Mouse (Mus musculus) cerebellum, adult 11-12 months (tissue): ENCODE measurements around the gene Dpm3.
"Not testable (repeated sequence)": the region's sequence is repeated elsewhere in the genome, so short reads cannot be mapped to it uniquely, and the experiment has no call there.

Source experiments
- DNase-seq: peaks from one replicate; pipeline ENCODE4 v3.0.0; 2022

Gene Dpm3

DNA sequence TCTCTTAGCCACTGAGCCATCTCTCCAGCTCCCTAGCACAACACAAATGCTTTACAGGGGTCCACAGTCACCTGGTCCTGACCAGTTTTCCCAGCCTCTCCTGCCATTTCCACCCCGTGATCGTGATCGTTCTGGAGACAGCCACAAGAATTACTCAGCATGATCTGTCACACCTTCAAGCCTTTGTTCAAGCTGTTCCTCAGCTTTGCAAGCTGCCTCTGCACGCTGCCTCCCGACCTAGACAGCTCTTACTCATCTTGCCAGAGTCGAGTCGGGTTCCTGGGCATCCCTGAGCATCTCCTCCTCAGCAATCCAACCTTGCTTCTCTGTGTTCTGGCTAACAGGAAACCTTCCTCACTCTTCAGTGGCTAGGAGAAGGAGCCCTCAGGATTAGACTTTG, at the start of gene Dpm3:
Gene Dpm3, plus strand, starts transcription at position 283 of the 400 bp plus-strand sequence.
- DNase-seq: no peak

DNA sequence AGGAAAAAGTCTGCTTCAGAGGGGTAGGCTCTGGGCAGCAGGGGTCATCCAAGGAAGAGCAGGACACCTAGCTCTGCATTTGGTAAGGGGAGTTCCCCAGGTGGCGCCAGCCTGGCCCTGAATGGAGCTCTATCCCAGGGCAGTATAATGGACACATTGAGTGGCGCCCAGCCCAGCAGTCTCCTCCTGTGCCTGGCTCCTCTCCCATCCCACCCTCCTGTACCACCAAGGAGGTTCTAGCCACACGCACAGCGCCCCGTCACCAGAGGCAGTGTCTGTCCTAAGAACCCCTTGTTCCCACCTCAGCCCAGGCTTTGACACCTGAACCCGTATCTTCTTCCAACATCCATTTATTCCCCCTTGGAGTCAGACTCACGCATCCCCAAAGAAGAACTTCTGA, 49.4 kb upstream of the Dpm3 start:
- DNase-seq: no peak

DNA sequence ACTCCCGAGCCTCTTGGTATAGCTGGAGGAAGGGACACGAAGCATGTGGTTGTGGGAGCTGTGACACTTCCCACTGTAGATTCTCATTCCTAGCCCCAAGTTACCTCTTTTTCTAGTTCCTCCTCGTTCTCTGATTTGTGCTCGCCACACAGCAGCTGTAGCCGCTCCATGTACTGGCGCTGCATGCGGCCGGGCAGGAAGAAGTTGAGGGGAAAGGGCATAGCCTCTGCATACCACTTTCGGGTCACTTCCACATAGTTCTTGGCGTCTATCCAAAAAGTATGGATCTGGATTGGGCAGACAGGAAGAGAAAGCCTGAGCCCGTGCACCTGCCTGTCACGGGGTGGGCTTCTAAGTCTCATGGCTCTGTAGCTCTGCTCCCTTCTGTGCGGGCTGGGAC, 49.0 kb upstream of the Dpm3 start:
- DNase-seq: no peak

DNA sequence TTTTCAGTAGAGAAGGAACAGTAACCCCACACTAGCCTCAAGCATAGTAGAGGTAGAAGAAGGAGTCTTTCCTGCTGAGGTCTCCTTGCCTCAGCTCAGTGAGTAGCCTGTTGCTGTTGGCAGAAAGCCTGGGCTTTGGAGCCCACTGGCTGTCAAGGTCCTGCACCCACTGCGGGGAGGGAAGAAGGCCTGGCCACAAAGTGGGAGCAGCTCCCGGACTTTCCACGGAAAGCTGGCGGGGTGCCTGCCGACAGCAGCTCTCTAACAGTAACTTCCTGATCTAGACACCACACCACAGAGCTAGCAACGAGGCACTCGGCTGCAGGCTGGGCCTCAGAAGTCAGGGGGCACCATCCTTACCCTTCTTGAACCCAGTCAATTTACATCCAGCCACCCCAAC, 48.4 kb upstream of the Dpm3 start:
- DNase-seq: no peak

DNA sequence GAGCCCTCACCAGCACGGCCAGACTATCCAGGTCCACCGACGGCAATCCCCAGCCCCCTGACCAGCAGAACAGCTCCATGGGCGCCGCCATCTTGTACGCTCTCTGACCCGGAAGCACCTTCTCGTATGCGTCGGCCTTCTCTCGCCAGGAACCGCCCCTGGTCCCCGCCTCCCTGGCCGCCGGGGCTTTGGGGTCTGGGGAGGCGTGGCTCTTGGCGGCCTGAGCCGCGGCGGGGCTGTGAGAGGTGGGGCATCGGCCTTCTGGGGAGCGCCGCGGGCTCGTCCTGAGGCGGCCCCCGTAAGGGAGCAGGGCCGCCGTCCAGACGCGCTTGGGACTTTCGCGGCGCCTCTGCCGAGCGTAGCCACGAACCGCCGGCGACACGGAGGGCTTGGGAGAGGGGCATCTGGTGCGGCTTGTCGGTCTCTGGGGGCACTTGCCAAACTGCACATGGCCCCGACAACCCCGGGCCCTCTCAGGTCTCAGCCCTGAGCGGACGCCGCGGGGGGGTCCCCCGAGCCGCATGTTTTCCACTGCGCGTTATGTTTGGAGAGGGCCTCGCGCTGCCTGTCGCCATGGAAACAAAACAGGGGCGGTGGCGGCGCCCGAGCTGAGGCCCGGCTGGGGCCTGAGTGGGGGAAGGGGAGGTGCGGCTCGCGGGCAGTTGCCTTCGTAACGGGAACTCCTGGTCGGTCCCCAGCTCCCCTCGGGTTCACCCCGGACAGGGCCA, 45.2 kb upstream of the Dpm3 start:
- peak; percentile 86 for DNase-seq

DNA sequence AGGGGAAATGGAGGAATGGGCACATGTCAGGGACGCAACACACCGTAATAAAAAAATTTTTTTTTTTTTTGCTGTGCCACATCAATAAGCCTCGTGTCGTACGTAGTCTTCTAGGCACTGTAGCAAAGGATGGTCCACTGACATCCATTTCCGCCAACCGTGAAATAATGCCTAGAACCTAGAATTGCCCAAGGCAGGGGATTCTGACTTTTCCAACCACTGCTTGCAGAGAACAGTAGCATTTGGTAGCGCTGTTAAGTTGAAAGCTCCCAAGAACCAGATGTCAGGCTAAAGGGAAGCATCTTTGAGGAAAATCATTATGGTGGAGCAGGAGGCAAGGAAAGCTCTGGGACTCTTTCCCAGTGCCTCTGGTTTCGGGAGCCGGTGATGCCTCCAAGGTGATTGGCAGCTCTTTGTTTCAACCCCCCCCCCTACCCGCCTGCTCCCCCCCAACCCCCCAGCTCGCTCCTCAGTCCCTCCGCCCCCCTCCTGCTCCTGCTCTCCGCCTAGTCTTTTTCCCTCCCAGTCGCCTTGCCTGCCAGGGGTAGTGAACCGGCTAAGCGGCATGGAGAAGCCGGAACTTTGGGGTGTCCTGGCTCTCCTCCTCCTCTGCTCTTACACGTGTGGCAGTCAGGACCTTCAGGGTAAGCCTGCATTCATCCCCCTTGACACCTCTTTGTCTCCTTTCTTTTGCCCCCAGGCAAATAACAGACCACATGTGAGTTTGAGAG, 44.3 kb upstream of the Dpm3 start, which contains the start of gene Thbs3:
Gene Thbs3, plus strand, starts transcription at position 500 of the 731 bp plus-strand sequence.
- no peak for DNase-seq

DNA sequence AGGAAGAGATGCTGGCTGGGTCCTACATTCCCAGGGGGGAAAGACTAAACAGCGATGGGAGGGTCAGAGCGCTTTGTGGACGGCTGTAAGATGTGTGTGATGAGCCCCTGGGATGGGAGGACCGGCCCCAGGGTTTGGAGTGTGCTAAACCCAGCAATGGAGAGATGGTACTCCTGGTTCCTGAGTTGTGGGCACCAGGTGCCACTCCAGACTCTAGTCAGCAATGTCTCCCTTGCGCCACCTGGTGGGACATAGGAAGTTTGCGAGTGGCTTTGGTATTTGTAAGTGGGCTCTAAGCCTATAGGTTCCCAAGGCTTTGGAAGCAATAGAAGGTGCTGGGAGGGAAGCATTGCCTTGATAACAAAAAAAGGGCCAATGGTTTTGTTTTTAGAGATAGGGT, 43.3 kb upstream of the Dpm3 start:
- peak; percentile 80 for DNase-seq

DNA sequence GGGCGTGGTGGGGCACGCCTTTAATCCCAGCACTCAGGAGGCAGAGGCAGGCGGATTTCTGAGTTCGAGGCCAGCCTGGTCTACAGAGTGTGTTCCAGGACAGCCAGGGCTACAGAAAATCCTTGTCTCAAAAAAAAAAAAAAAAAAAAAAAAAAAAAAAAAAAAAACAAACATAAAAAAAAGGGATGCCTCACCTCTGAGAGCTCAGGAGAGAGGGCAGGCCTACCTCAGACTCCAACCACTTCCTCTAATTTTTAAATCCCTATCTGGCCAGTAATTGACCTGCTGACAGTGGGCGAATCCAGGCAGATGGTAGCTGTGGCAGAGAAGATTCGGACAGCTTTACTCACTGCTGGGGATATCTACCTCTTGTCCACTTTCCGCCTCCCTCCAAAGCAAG, 42.8 kb upstream of the Dpm3 start:
- not testable (repeated sequence) for DNase-seq

DNA sequence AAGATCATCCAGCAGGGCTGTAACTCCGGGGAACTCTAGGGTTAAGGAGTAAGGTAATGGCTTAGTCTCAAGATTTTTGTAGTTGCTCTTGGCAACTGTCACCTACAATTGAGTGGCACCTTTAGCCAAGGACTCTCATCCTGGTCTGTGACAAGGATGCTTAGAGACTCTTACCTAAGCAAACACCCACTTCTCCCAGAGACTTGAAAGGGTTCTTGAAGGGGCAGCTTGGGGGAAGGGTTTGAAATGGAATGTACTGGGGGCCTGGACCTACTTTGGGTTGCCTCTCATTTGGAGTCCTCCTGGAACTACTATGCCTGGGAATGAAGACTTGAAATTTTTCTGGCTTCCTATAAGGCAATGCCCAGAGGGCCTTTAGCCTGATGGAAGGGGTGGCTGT, 40.9 kb upstream of the Dpm3 start:
- no peak for DNase-seq

DNA sequence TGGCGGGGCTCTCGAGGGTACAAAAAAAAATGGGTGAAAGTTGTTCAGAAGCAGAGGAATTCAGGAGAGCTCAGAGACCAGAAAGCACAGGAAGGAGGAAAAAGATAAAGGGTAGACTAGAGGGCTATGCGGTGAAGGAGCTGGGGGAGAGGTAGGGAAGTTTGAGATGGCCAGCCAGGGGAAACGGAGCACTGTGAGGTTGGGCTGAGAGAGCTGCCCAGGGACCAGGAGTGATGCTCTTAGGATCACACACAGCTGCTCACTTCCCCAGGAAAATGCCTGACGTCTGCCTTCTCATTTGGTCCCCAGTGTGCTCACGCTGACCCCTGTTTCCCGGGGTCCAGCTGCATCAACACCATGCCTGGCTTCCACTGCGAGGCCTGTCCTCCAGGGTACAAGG, 39.6 kb upstream of the Dpm3 start:
- DNase-seq: no peak

DNA sequence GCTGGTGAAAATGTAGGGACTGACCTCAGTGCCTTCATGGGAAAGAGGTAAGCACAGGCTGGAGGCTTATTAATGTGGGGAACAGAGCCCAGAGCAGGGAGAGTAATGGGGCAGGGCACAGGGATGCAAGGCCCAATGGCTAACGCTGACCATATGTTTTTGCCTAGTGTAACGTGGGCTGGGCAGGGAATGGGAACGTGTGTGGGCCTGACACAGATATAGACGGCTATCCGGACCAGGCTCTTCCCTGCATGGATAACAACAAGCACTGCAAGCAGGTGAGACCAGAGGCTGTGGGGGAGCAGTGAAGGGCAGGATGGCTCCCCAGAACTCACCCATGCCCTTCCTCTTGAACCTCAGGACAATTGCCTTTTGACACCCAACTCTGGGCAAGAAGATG, 38.0 kb upstream of the Dpm3 start:
- no peak for DNase-seq

DNA sequence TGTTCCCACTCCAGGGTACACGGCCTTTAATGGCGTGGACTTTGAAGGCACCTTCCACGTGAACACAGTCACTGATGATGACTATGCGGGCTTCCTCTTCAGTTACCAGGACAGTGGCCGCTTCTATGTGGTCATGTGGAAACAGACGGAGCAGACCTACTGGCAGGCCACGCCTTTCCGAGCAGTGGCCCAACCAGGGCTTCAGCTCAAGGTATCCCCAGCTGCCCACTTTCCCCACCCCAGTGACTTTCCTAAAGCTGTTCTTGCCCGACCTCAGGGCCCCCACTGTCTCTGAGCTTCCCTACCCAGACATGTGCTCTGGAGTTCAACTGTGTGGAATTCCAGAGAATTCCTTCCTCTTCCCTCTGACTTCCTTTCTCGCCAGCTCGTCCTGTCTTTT, 34.4 kb upstream of the Dpm3 start:
- no peak for DNase-seq

DNA sequence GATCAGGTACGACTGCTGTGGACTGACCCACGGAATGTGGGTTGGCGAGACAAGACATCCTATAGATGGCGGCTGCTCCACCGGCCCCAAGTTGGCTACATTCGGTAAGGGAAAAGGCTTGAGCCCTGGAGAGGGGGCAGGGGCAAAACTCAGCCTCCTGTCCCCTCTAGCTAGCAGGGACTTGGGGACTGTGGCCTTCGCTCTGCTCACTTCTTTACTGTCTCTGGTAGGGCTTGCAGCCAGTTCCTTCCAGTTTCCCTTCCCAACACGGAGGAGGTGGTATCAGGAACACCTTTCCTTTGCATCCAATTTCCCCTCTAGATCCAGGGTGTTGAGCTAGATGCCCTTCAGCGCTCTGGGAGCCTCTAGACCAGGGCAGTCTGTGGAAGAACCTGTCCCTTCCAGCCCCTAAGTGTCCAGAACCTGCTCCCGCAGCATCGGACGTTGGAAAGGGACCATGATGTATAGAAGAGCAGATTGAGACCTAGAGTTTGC, 33.8 kb upstream of the Dpm3 start:
- no peak for DNase-seq

DNA sequence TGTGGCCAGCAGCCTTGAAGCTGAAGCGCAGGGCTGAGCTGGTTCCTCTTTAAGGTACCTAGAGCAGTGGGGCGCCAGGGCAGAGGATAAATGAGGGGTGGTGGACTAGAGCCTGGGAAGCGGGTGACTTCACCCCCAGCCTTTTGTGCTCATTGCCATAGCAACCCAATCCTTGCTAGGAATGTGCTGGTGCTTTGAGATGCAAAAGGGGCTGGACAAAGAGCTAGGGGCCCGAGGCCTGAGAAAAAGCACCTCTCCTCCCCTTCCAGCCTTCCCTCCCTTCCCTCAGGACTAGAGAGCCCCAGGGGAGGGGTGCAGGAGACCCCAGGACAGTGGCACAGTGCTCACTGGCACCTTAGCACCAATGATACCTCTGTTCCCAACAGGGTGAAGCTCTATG, 33.2 kb upstream of the Dpm3 start:
- no peak for DNase-seq

DNA sequence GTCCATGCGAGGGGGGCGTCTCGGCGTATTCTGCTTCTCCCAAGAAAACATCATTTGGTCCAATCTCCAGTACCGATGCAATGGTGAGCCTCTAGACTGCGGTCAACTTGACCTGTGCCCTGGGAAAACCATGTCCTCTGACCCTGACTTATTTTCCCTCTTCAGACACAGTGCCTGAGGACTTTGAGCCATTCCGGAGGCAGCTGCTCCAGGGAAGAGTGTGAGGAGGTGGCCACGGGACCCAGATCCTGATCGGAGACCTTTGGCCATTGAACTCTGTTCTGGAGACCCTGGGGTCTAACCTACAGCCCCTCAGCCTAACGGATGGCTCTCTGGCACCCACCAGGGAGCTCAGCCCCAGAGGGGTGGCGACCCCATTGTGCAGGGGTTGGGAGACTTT, 32.8 kb upstream of the Dpm3 start:
- DNase-seq: no peak

DNA sequence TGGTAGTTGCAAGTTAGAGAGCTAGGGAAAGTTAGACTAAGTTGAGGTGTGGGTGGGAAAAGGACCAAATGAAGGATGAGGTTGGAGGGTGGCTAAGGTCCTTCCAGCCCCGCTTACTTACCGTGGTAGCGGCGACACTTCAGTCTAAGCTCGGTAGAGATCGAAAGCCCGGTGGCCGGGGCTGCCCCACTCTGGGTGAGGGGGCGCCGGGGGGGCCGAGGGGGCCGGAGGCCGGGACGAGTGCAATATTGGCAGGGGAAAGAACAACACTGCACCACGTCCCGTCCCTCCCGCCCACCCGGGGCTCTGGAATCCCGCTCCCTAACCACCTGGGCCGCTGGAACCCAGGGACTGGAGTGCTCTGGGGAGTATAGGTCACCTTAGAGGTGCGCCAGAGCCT, 32.3 kb upstream of the Dpm3 start, which contains the start of gene Mtx1:
Gene Mtx1, minus strand, starts transcription at position 189 of the 400 bp plus-strand sequence.
- DNase-seq: no peak

DNA sequence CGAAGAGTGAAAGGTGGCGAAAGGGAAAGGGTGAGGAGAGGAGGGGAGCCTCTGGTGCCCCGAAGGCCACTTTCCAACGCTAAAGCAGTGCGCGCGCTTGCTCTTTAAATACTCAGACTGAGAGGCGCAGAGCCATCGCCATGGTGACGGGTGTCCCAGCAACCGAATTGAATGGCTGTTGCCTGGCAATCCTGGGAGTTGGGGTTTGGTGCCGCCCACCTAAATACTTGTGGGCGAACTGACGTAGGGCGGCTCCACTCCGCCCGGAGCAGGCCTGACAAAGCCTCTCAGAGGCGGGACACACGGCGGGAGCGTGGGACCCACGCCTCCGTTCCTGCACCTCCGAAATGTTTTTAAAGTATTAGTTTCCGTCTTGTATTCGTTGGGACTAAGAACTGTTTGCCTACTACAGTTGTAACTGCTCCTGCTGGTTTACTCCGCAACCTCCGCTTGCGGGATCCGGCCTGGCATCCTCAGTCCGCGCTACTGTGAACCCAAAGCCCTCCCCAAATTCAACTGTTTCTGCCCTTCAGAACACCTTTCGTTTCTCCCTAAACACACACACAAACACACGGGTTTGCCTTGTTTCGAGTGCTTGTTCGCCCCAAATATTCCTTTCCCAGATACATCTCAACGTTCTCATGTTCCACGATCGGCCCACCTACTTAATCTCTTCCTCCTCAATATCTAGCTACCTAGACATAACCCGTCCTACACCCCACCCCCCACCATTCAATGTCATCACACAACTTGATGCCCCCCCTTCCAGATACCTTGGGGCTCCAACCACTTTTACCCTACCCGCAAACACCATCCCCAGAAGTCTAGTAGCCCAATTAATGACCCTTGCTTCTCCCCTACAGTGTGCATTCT, 31.6 kb upstream of the Dpm3 start:
- no peak for DNase-seq

DNA sequence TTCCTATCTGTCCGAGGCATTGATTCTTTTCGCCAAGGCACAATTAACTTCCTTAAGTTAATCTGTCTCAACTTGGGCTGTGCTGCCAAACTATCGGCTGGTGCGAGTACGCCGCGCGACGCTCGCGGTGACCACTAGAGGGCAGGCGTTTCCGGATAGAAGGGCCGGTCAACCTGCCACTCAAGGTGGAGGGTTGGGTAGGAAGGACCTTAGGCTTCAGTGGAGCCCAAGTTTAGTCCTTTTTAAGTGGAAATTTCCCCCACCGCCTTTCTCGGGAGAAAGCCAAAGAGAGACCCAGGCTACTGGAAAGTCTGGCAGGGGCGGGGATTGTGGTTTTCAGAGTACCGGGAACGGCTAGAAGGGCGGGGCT, 31.0 kb upstream of the Dpm3 start:
- DNase-seq: peak; percentile 77

DNA sequence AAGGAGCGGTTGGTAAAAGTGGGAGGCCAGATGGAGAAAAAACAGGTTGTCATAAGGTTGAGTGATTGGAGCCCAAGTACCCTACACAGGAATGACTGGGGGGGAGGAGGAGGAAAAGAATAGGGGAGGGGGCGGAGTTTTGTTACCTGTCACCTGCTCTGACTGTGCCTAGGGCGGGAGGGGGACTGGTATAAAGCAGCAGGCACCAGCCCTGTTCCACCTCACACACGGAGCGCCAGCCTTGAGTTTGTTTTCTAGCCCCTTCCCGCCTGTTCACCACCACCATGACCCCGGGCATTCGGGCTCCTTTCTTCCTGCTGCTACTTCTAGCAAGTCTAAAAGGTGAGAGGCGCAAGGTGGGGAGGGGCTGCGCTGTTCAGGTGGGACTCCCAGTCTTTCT, 30.3 kb upstream of the Dpm3 start, which contains the start of gene Muc1:
Gene Muc1, plus strand, starts transcription at position 222 of the 400 bp plus-strand sequence.
- DNase-seq: no peak

DNA sequence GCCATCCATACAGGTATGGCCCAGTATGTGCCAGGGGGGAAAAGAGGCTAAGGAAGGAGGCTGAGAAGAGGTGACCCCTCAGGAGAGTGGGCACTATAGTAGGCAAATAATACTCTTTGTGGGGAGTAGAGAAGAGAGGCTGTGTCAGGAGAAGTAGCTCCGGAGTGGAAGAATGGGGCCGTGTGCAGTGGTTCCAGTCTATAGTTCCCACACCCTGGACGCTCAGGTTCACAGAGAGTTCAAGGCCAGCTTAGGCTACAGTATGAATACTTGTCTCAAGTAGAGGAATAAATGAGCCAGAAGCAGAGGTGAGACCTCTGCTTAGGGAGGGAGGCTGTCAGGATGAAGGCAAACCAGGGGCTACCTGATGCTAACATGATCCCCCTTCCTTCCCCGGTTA, 29.9 kb upstream of the Dpm3 start:
- DNase-seq: no peak

DNA sequence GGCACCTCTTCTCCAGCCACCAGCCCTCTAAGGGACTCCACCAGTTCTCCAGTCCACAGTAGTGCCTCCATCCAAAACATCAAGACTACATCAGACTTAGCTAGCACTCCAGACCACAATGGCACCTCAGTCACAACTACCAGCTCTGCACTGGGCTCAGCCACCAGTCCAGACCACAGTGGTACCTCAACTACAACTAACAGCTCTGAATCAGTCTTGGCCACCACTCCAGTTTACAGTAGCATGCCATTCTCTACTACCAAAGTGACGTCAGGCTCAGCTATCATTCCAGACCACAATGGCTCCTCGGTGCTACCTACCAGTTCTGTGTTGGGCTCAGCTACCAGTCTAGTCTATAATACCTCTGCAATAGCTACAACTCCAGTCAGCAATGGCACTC, 28.6 kb upstream of the Dpm3 start:
- no peak for DNase-seq

DNA sequence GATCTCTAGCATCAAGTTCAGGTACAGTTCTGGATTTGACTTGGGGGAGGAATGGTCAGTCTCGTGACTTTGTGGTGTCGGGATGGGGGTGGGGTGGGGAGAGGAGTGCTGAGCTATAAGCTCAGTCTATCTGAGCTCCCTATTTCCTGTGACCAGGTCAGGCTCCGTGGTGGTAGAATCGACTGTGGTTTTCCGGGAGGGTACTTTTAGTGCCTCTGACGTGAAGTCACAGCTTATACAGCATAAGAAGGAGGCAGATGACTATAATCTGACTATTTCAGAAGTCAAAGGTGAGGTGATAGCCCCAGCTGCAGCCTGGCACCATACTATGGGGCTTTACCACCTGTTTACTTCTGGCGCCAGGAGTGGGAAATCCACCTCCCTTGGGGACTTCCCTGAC, 27.8 kb upstream of the Dpm3 start:
- DNase-seq: no peak

DNA sequence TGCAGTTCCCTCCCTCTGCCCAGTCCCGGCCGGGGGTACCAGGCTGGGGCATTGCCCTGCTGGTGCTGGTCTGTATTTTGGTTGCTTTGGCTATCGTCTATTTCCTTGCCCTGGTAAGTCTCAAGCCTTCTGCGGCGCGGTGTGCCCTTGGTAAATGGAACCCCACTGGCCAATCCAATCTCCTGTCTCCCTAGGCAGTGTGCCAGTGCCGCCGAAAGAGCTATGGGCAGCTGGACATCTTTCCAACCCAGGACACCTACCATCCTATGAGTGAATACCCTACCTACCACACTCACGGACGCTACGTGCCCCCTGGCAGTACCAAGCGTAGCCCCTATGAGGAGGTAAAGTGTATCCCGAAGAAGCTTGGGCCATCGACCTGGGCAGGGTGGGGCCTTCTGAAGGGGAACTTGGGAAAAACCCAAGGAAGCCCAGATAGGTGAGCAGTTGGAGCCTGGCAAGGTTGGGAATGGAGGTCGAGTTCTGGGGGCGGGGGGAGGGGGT, 27.3 kb upstream of the Dpm3 start:
- DNase-seq: no peak
